9 mouse cellular contexts compared by ENCODE assay signal in genomic region chr5:140672603-140673002, GRCm38 (mm10). TPM values are rescaled to one million over a fixed set of nuclear protein-coding genes. Genes with fewer than 3 reads are reported as not detected.
DNase-seq lines count a peak whose midpoint lies in the region; ATAC-seq and TF ChIP-seq lines count a peak whose summit lies in the region.
"Not testable (repeated sequence)": the region's sequence is repeated elsewhere in the genome, so short reads cannot be mapped to it uniquely, and the experiment has no call there.
"Had no signal": no experiment of that assay in that cellular context is flagged by ENCODE, and none has a peak within 500 bp of the region (broad histone marks: within the 10 kb centered on the region; RNA-seq: fewer than 3 reads in every experiment).

No protein-coding gene starts in this region.

- peaks cover 61% of the 10 kb centered on the region for H3K36me3 ChIP-seq in intestine, embryonic 14.5 days (ENCODE audit: control insufficient read depth, insufficient read depth, low read length)
- H3K36me3 ChIP-seq in intestine, postnatal 0 days (ENCODE audit: control insufficient read depth, insufficient read depth) = peaks cover 41% of the 10 kb centered on the region
- peaks cover 15% of the 10 kb centered on the region for H3K36me3 ChIP-seq in lung, postnatal 0 days (ENCODE audit: insufficient read depth, low read length)
- peaks cover 30% of the 10 kb centered on the region for H3K36me3 ChIP-seq in stomach, embryonic 15.5 days

- WGBS in intestine, embryonic 14.5 days = 52% methylated on average over 6 of the region's 6 CpGs
- 60% methylated on average over 6 of the region's 6 CpGs for WGBS in intestine, postnatal 0 days
- 74% methylated on average over 6 of the region's 6 CpGs for WGBS in lung, postnatal 0 days
- 62% methylated on average over 6 of the region's 6 CpGs for WGBS in stomach, embryonic 15.5 days

- H3K27me3 ChIP-seq in intestine, embryonic 14.5 days (replicated peaks; ENCODE audit: control insufficient read depth, insufficient read depth, low read length); intestine, postnatal 0 days (replicated peaks; ENCODE audit: control insufficient read depth, insufficient read depth, low read length); lung, postnatal 0 days (replicated peaks; ENCODE audit: insufficient read depth, low read length); stomach, embryonic 15.5 days (replicated peaks): not testable (repeated sequence)

- ATAC-seq in intestine, embryonic 14.5 days (replicated peaks; ENCODE audit: low FRiP score, low TSS enrichment, low read depth) = peak; percentile 86
- ATAC-seq in intestine, postnatal 0 days = 0 out of 2 replicates have a peak, but pooled peaks have one; percentile 23
- peak; percentile 70 for ATAC-seq in lung, postnatal 0 days
- peak; percentile 71 for ATAC-seq in stomach, embryonic 15.5 days (ENCODE audit: insufficient read depth, low FRiP score, low read depth)

- H3K4me1 ChIP-seq in intestine, embryonic 14.5 days (replicated peaks; ENCODE audit: control insufficient read depth, insufficient read depth, low read length); intestine, postnatal 0 days (replicated peaks; ENCODE audit: control insufficient read depth, insufficient read depth, low read length); lung, postnatal 0 days (ENCODE audit: insufficient read depth, low read depth, low read length); stomach, embryonic 15.5 days: not testable (repeated sequence)

- TF ChIP-seq EP300 in lung, postnatal 0 days (IDR thresholded peaks at IDR 0.05) = not testable (repeated sequence)

- H3K4me2 ChIP-seq in intestine, embryonic 14.5 days (ENCODE audit: low read length); intestine, postnatal 0 days (replicated peaks; ENCODE audit: low read depth); lung, postnatal 0 days (replicated peaks; ENCODE audit: low read depth, low read length); stomach, embryonic 15.5 days: not testable (repeated sequence)

- H3K4me3 ChIP-seq in intestine, embryonic 14.5 days (ENCODE audit: low read depth, low read length); intestine, postnatal 0 days (ENCODE audit: low read depth, low read length); lung, postnatal 0 days (ENCODE audit: low read depth, low read length); stomach, embryonic 15.5 days (replicated peaks): not testable (repeated sequence)

- H3K9me3 ChIP-seq in intestine, embryonic 14.5 days (ENCODE audit: control insufficient read depth, low read length); intestine, postnatal 0 days (ENCODE audit: control insufficient read depth); lung, postnatal 0 days (ENCODE audit: low read length); stomach, embryonic 15.5 days: not testable (repeated sequence)

- peak overlapping the region; percentile 79 for H3K27ac ChIP-seq in intestine, embryonic 14.5 days (ENCODE audit: low read depth)
- not testable (repeated sequence) for H3K27ac ChIP-seq in intestine, postnatal 0 days (ENCODE audit: low read depth, low read length); lung, postnatal 0 days (ENCODE audit: low read length)
- H3K27ac ChIP-seq in stomach, embryonic 15.5 days = peak overlapping the region; percentile 84

- not testable (repeated sequence) for H3K9ac ChIP-seq in intestine, embryonic 14.5 days (ENCODE audit: low read length); intestine, postnatal 0 days (ENCODE audit: low read depth, low read length); lung, postnatal 0 days (replicated peaks; ENCODE audit: low read depth); stomach, embryonic 15.5 days

- DNase-seq in heart, adult 11 months = peak; percentile 97
- peak; percentile 47 to 60 for DNase-seq in heart, adult 9 months (ENCODE audit: low spot score in 2 of 2)
- peak; percentile 38 to 46 for DNase-seq in heart, postnatal 14 days
- DNase-seq in intestine, embryonic 14.5 days (ENCODE audit: low spot score) = not testable (repeated sequence)
- DNase-seq in lung, postnatal 0 days (ENCODE audit: low spot score) = peak; percentile 28
- DNase-seq in urinary bladder, postnatal 14 days (ENCODE audit: low spot score) = peak; percentile 51

- intact Hi-C loops in heart, postnatal 14 days (cut with DNase I) = not testable (repeated sequence)

- not testable (repeated sequence) for TF ChIP-seq CTCF in intestine, postnatal 0 days (IDR thresholded peaks at IDR 0.05; ENCODE audit: low read depth); lung, postnatal 0 days (IDR thresholded peaks at IDR 0.05)

RNA-seq across cellular contexts. Expression of gene Ttyh3, which starts 23.8 kb away (rescaled TPM):
- 10 to 100 TPM; 31.6 to 31.9 TPM for total RNA-seq in heart, postnatal 14 days (2021)
- 39.5 and 44.8 TPM in 2 replicates for polyA plus RNA-seq in intestine, embryonic 14.5 days (2014; fragmentation: Nextera tagmentation; extraction: Ambion mirVana)
- 21.4 and 23.6 TPM in 2 replicates for polyA plus RNA-seq in intestine, postnatal 0 days (2015; fragmentation: Nextera tagmentation; extraction: Ambion mirVana)
- 18.2 and 19.8 TPM in 2 replicates for polyA plus RNA-seq in lung, postnatal 0 days (2015; fragmentation: Nextera tagmentation; extraction: Ambion mirVana)
- polyA plus RNA-seq in stomach, embryonic 15.5 days (2015; fragmentation: Nextera tagmentation; extraction: Ambion mirVana) = 31.9 and 38.0 TPM in 2 replicates

RNA-seq across cellular contexts. Expression of gene Iqce, which starts 29.6 kb away (rescaled TPM):
- 10 to 100 TPM in 1 of 2 experiments, 1 to 10 TPM in 1; 8.1 to 10.2 TPM for total RNA-seq in heart, postnatal 14 days (2021)
- 23.6 and 24.1 TPM in 2 replicates for polyA plus RNA-seq in intestine, embryonic 14.5 days (2014; fragmentation: Nextera tagmentation; extraction: Ambion mirVana)
- polyA plus RNA-seq in intestine, postnatal 0 days (2015; fragmentation: Nextera tagmentation; extraction: Ambion mirVana) = 5.7 and 7.0 TPM in 2 replicates
- polyA plus RNA-seq in lung, postnatal 0 days (2015; fragmentation: Nextera tagmentation; extraction: Ambion mirVana) = 10.3 and 11.0 TPM in 2 replicates
- 20.3 and 21.1 TPM in 2 replicates for polyA plus RNA-seq in stomach, embryonic 15.5 days (2015; fragmentation: Nextera tagmentation; extraction: Ambion mirVana)

RNA-seq across cellular contexts. Expression of gene Brat1, which starts 32.2 kb away (rescaled TPM):
- total RNA-seq in heart, postnatal 14 days (2021) = 10 to 100 TPM in 1 of 2 experiments, 1 to 10 TPM in 1; 8.6 to 10.8 TPM
- polyA plus RNA-seq in intestine, embryonic 14.5 days (2014; fragmentation: Nextera tagmentation; extraction: Ambion mirVana) = 15.9 and 16.5 TPM in 2 replicates
- polyA plus RNA-seq in intestine, postnatal 0 days (2015; fragmentation: Nextera tagmentation; extraction: Ambion mirVana) = 7.5 and 8.0 TPM in 2 replicates
- 15.2 and 16.1 TPM in 2 replicates for polyA plus RNA-seq in lung, postnatal 0 days (2015; fragmentation: Nextera tagmentation; extraction: Ambion mirVana)
- 18.7 and 20.4 TPM in 2 replicates for polyA plus RNA-seq in stomach, embryonic 15.5 days (2015; fragmentation: Nextera tagmentation; extraction: Ambion mirVana)

RNA-seq across cellular contexts. Expression of gene Amz1, which starts 51.3 kb away (rescaled TPM):
- total RNA-seq in heart, postnatal 14 days (2021) = under 1 TPM; 0.46 to 0.65 TPM
- polyA plus RNA-seq in intestine, embryonic 14.5 days (2014; fragmentation: Nextera tagmentation; extraction: Ambion mirVana) = 1.2 and 1.3 TPM in 2 replicates
- 1.2 and 1.3 TPM in 2 replicates for polyA plus RNA-seq in intestine, postnatal 0 days (2015; fragmentation: Nextera tagmentation; extraction: Ambion mirVana)
- 2.7 and 3.3 TPM in 2 replicates for polyA plus RNA-seq in lung, postnatal 0 days (2015; fragmentation: Nextera tagmentation; extraction: Ambion mirVana)
- polyA plus RNA-seq in stomach, embryonic 15.5 days (2015; fragmentation: Nextera tagmentation; extraction: Ambion mirVana) = 1.1 and 1.3 TPM in 2 replicates
- polyA plus RNA-seq: erythroblast, embryonic 14.5 days had no signal

Comparison
In these comparisons a context has a peak if more than half of its experiments do, and no peak if none do; other contexts are left out.
1. ATAC-seq: peak in every context shown above with its lines; median percentile 86 in intestine, embryonic 14.5 days; 71 in stomach, embryonic 15.5 days; 70 in lung, postnatal 0 days; 23 in intestine, postnatal 0 days.